In genomic region chr5:21384976-21385375, GRCm38 (mm10) we compare ENCODE assay signal across 26 mouse cellular contexts. TPM values are rescaled to one million over a fixed set of nuclear protein-coding genes. Genes with fewer than 3 reads are reported as not detected.
DNase-seq lines count a peak whose midpoint lies in the region; ATAC-seq lines count a peak whose summit lies in the region.
"Had no signal": no experiment of that assay in that cellular context is flagged by ENCODE, and none has a peak within 500 bp of the region (broad histone marks: within the 10 kb centered on the region; RNA-seq: fewer than 3 reads in every experiment).

No protein-coding gene starts in this region.

- no peaks in the 10 kb centered on the region for H3K36me3 ChIP-seq in forebrain, embryonic 10.5 days (replicated peaks)
- no peaks in the 10 kb centered on the region for H3K36me3 ChIP-seq in embryonic facial prominence, embryonic 10.5 days (replicated peaks)
- H3K36me3 ChIP-seq: heart, embryonic 12.5 days; limb, embryonic 12.5 days; midbrain, embryonic 15.5 days had no signal

- no peaks in the 10 kb centered on the region; the same call in 1 of the 2 replicates for H3K4me1 ChIP-seq in forebrain, embryonic 10.5 days
- H3K4me1 ChIP-seq in embryonic facial prominence, embryonic 10.5 days = peaks cover 19% of the 10 kb centered on the region
- H3K4me1 ChIP-seq: midbrain, embryonic 15.5 days had no signal

- peak; percentile 56 for ATAC-seq in megakaryocyte, adult 5-6 weeks (ENCODE audit: poor library complexity, severe bottlenecking)
- ATAC-seq in neutrophil, adult 5-6 weeks (ENCODE audit: extremely low read depth, insufficient number of reproducible peaks, low FRiP score, poor library complexity, severe bottlenecking) = peak; percentile 30; the same call in 1 of the 2 replicates
- ATAC-seq: forebrain, embryonic 16.5 days; midbrain, embryonic 15.5 days had no signal

- peak; percentile 26 for DNase-seq in CD4-positive helper T cell, adult 2 months (ENCODE audit: low read depth, low spot score)
- peak; percentile 53 for DNase-seq in MEL-GATA-1-ER (ENCODE audit: extremely low read depth, low read depth)
- DNase-seq in forebrain, embryonic 10.5 days (ENCODE audit: extremely low spot score, low spot score) = no peak
- DNase-seq in yolk sac, embryonic 10.5 days (ENCODE audit: low spot score) = no peak
- DNase-seq in kidney, postnatal 14 days = no peak
- DNase-seq in embryonic facial prominence, embryonic 10.5 days (ENCODE audit: low spot score) = no peak
- DNase-seq: cerebellum, adult 18-20 months; cerebellum, postnatal 14 days; embryo, embryonic 11 days; gastrocnemius, postnatal 10 days; heart, adult 18-20 months; heart, postnatal 10 days; kidney, adult 8-10 months; kidney, postnatal 25 days; lung, adult 2 months; lung, postnatal 14 days; right cerebral cortex, adult 18-20 months had no signal

- 92% methylated on average over 9 of the region's 9 CpGs for WGBS in forebrain, embryonic 10.5 days
- 95% methylated on average over 9 of the region's 9 CpGs for WGBS in embryonic facial prominence, embryonic 10.5 days

- H3K9me3 ChIP-seq in forebrain, embryonic 10.5 days = no peaks in the 10 kb centered on the region
- H3K9me3 ChIP-seq in embryonic facial prominence, embryonic 10.5 days = no peaks in the 10 kb centered on the region
- H3K9me3 ChIP-seq: heart, embryonic 12.5 days; limb, embryonic 12.5 days; midbrain, embryonic 15.5 days had no signal

- H3K4me3 ChIP-seq in forebrain, embryonic 10.5 days = no peak overlapping the region
- H3K4me3 ChIP-seq in embryonic facial prominence, embryonic 10.5 days = no peak overlapping the region
- H3K4me3 ChIP-seq: heart, embryonic 12.5 days; limb, embryonic 12.5 days; midbrain, embryonic 15.5 days; myocyte had no signal

- no peaks in the 10 kb centered on the region for H3K27me3 ChIP-seq in forebrain, embryonic 10.5 days (ENCODE audit: poor library complexity, severe bottlenecking)
- H3K27me3 ChIP-seq in embryonic facial prominence, embryonic 10.5 days (replicated peaks; ENCODE audit: low read depth, poor library complexity, severe bottlenecking) = no peaks in the 10 kb centered on the region
- H3K27me3 ChIP-seq: heart, embryonic 12.5 days; midbrain, embryonic 15.5 days had no signal

- no peak overlapping the region for H3K27ac ChIP-seq in forebrain, embryonic 10.5 days
- H3K27ac ChIP-seq in embryonic facial prominence, embryonic 10.5 days (replicated peaks) = no peak overlapping the region
- H3K27ac ChIP-seq: limb, embryonic 12.5 days; midbrain, embryonic 15.5 days had no signal

RNA-seq across cellular contexts. Expression of gene Fgl2, which starts 12.5 kb away (rescaled TPM):
- total RNA-seq in megakaryocyte, adult 5-6 weeks (2015) = 40.7 and 48.1 TPM in 2 replicates
- 47.9 and 49.3 TPM in 2 replicates for total RNA-seq in megakaryocyte, adult 5-6 weeks (2017)
- 727 and 731 TPM in 2 replicates for total RNA-seq in neutrophil, adult 5-6 weeks (2017)
- 0.98 and 1.1 TPM in 2 replicates for polyA plus RNA-seq in forebrain, embryonic 10.5 days (2016; fragmentation: Nextera tagmentation; extraction: Ambion mirVana)
- polyA plus RNA-seq in embryonic facial prominence, embryonic 10.5 days (2016; fragmentation: Nextera tagmentation; extraction: Ambion mirVana) = 0.49 and 1.1 TPM in 2 replicates

RNA-seq across cellular contexts. Expression of gene Ccdc146, which starts 39.5 kb away (rescaled TPM):
- total RNA-seq in megakaryocyte, adult 5-6 weeks (2015) = 0.09 TPM in 1 of 2 replicates, not detected in the other
- total RNA-seq in megakaryocyte, adult 5-6 weeks (2017) = 0.59 TPM in 1 of 2 replicates, not detected in the other
- 15.7 and 17.1 TPM in 2 replicates for total RNA-seq in neutrophil, adult 5-6 weeks (2017)
- polyA plus RNA-seq in forebrain, embryonic 10.5 days (2016; fragmentation: Nextera tagmentation; extraction: Ambion mirVana) = 0.07 TPM in 1 of 2 replicates, not detected in the other
- 0.16 TPM in 1 of 2 replicates, not detected in the other for polyA plus RNA-seq in embryonic facial prominence, embryonic 10.5 days (2016; fragmentation: Nextera tagmentation; extraction: Ambion mirVana)
- total RNA-seq: adrenal gland, adult 18-20 months had no signal
- polyA plus RNA-seq: liver, embryonic 11.5 days; myocyte had no signal

RNA-seq across cellular contexts. Expression of gene Fam185a, which starts 39.8 kb away (rescaled TPM):
- 1.1 and 1.5 TPM in 2 replicates for total RNA-seq in megakaryocyte, adult 5-6 weeks (2015)
- 2.4 and 6.1 TPM in 2 replicates for total RNA-seq in megakaryocyte, adult 5-6 weeks (2017)
- 7.6 and 8.8 TPM in 2 replicates for total RNA-seq in neutrophil, adult 5-6 weeks (2017)
- polyA plus RNA-seq in forebrain, embryonic 10.5 days (2016; fragmentation: Nextera tagmentation; extraction: Ambion mirVana) = 6.1 and 7.1 TPM in 2 replicates
- polyA plus RNA-seq in embryonic facial prominence, embryonic 10.5 days (2016; fragmentation: Nextera tagmentation; extraction: Ambion mirVana) = 6.0 and 7.2 TPM in 2 replicates

Comparison
In these comparisons a context has a peak if more than half of its experiments do, and no peak if none do; other contexts are left out.
1. DNase-seq: peak in CD4-positive helper T cell, adult 2 months (single experiment) and MEL-GATA-1-ER (single experiment); none in forebrain, embryonic 10.5 days (single experiment), yolk sac, embryonic 10.5 days (single experiment), kidney, postnatal 14 days (single experiment) and embryonic facial prominence, embryonic 10.5 days (single experiment).
2. RNA of gene Fgl2, which starts 12.5 kb away (total RNA-seq): 727 to 731 TPM in neutrophil, adult 5-6 weeks; 40.7 to 49.3 TPM in megakaryocyte, adult 5-6 weeks; every median in the first group is over 10 times any median in the second.
3. RNA of gene Ccdc146, which starts 39.5 kb away (total RNA-seq): 15.7 to 17.1 TPM in neutrophil, adult 5-6 weeks; 0.09 to 0.59 TPM in megakaryocyte, adult 5-6 weeks; every median in the first group is over 10 times any median in the second.